Comparison of ENCODE assay signal across 21 mouse cellular contexts in genomic region chr16:95941575-95941974, GRCm38 (mm10).
"Had no signal": no experiment of that assay in that cellular context is flagged by ENCODE, and none has a peak within 500 bp of the region (broad histone marks: within the 10 kb centered on the region; RNA-seq: fewer than 3 reads in every experiment).

No protein-coding gene starts in this region.

- H3K9ac ChIP-seq: heart, embryonic 12.5 days; hindbrain, embryonic 14.5 days; intestine, embryonic 15.5 days had no signal

- H3K27me3 ChIP-seq: heart, embryonic 12.5 days; intestine, embryonic 15.5 days had no signal

- H3K4me3 ChIP-seq: gastrocnemius, adult 2 months; heart, embryonic 10.5 days; heart, embryonic 12.5 days; intestine, embryonic 15.5 days; layer of hippocampus, adult 2 months; left cerebral cortex, adult 2 months had no signal

- H3K9me3 ChIP-seq: intestine, embryonic 15.5 days had no signal

- DNase-seq: gastrocnemius, adult 2 months; gastrocnemius, postnatal 10 days; gastrocnemius, postnatal 25 days; heart, adult 18-20 months; heart, postnatal 10 days; kidney, adult 18-20 months; kidney, adult 8-10 months; kidney, postnatal 10 days; kidney, postnatal 25 days; kidney, postnatal 4 days; liver had no signal

- H3K4me1 ChIP-seq: heart, embryonic 12.5 days had no signal

- H3K36me3 ChIP-seq: heart, embryonic 10.5 days; heart, embryonic 12.5 days; intestine, embryonic 15.5 days had no signal

- H3K27ac ChIP-seq: gastrocnemius, adult 2 months; heart, embryonic 10.5 days; hindbrain, embryonic 14.5 days; intestine, embryonic 15.5 days; layer of hippocampus, adult 2 months; left cerebral cortex, adult 2 months had no signal

- H3K4me2 ChIP-seq: heart, embryonic 12.5 days; hindbrain, embryonic 14.5 days; intestine, embryonic 15.5 days; liver, embryonic 11.5 days had no signal

- ATAC-seq: hindbrain, embryonic 16.5 days; inflammation-experienced regulatory T-cells, adult 6 months; intestine, embryonic 15.5 days; intestine, postnatal 0 days had no signal
